Mouse (Mus musculus): ENCODE results near the gene Carns1.

GRCm38 (mm10) chr19:4196048-4196447 is 20.8 kb upstream of the Carns1 start:
- TF ChIP-seq ETS1 (conservative IDR thresholded peaks at IDR 0.05; ENCODE audit: low read depth, low read length) = no peak
- no peak for TF ChIP-seq MAZ (IDR thresholded peaks at IDR 0.05; ENCODE audit: low read depth, low read length)
- no peak for TF ChIP-seq RCOR1 (conservative IDR thresholded peaks at IDR 0.05; ENCODE audit: low read depth, low read length)
- no peak for TF ChIP-seq KAT2A (IDR thresholded peaks at IDR 0.05; ENCODE audit: insufficient replicate concordance, low read length)
- TF ChIP-seq CTCF (conservative IDR thresholded peaks at IDR 0.05 in 1 of 2, IDR thresholded peaks at IDR 0.05 in 1 of 2; ENCODE audit: low read depth in 2 of 2, low read length in 2 of 2) = no peak
- no peak for TF ChIP-seq CHD2 (IDR thresholded peaks at IDR 0.05; ENCODE audit: low read length)
- no peak for TF ChIP-seq SMC3 (IDR thresholded peaks at IDR 0.05; ENCODE audit: low read depth, low read length)
- TF ChIP-seq EP300 (IDR thresholded peaks at IDR 0.05; ENCODE audit: low read length) = no peak
- TF ChIP-seq USF1 (IDR thresholded peaks at IDR 0.05; ENCODE audit: low read depth, low read length) = no peak
